Mouse (Mus musculus): Measurements from ENCODE around the gene Fam160a1.

GRCm38 (mm10) chr3:85859311-85859710, 42.2 kb upstream of the Fam160a1 start:
- TF ChIP-seq CTCF (IDR thresholded peaks at IDR 0.05; ENCODE audit: control insufficient read depth, insufficient read depth, insufficient read length), result no peak
- TF ChIP-seq USF1 (IDR thresholded peaks at IDR 0.05; ENCODE audit: low read depth), result no peak
- no peak for TF ChIP-seq MYOG (IDR thresholded peaks at IDR 0.05; ENCODE audit: control insufficient read depth, extremely low read depth, insufficient read length)
- no peak for TF ChIP-seq CEBPB (IDR thresholded peaks at IDR 0.05; ENCODE audit: low read depth)
- TF ChIP-seq MYOD1 (IDR thresholded peaks at IDR 0.05; ENCODE audit: control insufficient read depth, insufficient read length, low read depth), result no peak
- TF ChIP-seq MAX (IDR thresholded peaks at IDR 0.05), result no peak

Measured in C2C12 (cell line).